Mouse (Mus musculus): Measurements from ENCODE around the gene Mrfap1.

DNA sequence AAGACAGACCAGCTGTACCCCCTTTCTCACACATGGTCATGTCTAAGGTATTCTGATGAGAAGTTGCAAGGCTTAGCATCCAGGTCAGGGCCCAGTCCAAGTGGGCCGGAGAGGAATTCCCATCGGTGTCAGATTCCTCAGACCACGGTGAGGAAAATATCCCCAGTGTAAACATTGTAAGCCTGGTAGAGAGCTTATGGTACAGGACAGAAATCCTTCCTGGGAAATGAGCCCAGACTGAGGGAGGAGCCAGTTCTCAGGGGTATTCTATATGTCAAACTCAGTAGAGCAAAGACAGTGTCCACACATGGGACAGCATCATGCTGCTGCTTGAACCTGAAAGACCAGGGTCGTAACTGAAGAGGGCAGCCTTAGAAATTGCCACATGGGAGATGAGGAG is 36.7 kb downstream of the Mrfap1 start:
- no peak for TF ChIP-seq CTCF (IDR thresholded peaks at IDR 0.05; ENCODE audit: insufficient read depth, low read length)
- no peak for TF ChIP-seq POLR2A (IDR thresholded peaks at IDR 0.05; ENCODE audit: borderline replicate concordance, extremely low read depth, low read depth, low read length)
